Mouse (Mus musculus) heart, embryonic 14.5 days (tissue): ENCODE measurements around the gene Rfx7. TPM values are rescaled to one million over a fixed set of nuclear protein-coding genes. Genes with fewer than 3 reads are reported as not detected.

ENCODE experiments used
- ATAC-seq: fragments of 200-750 bp; cut with Nextera tagmentation; 2 replicates; pipeline ENCODE4 v1.8.0; 2017; ENCODE audit warnings: low read depth, moderate TSS enrichment; ENCODE audit not compliant: insufficient number of reproducible peaks, insufficient read depth, low FRiP score
- H3K27ac ChIP-seq, 2 experiments: fragments of 200-500 bp in 1 of 2; fragments of 300-500 bp in 1 of 2; sonication (generic) in 1 of 2; replicated peaks in 1 of 2; 2 replicates each; pipeline ENCODE4 v1.5.1; 2012 to 2014; ENCODE audit warnings: low read depth in 2 of 2, low read length in 2 of 2, control low read depth in 1 of 2, mild to moderate bottlenecking in 1 of 2, mixed read lengths in 1 of 2; ENCODE audit not compliant: control insufficient read depth in 1 of 2, insufficient read depth in 1 of 2
- H3K27me3 ChIP-seq: fragments of 300-500 bp; sonication (generic); 2 replicates; pipeline ENCODE4 v1.6.1; 2014; ENCODE audit warnings: mild to moderate bottlenecking, low read length, control low read depth; ENCODE audit not compliant: control insufficient read depth, insufficient read depth
- H3K36me3 ChIP-seq: fragments of 300-500 bp; sonication (generic); 2 replicates; pipeline ENCODE4 v1.6.1; 2014; ENCODE audit warnings: mild to moderate bottlenecking, control low read depth, low read length, mixed read lengths; ENCODE audit not compliant: control insufficient read depth, insufficient read depth
- H3K4me1 ChIP-seq, 2 experiments: fragments of 200-500 bp in 1 of 2; fragments of 300-500 bp in 1 of 2; sonication (generic) in 1 of 2; 2 replicates each; pipeline ENCODE4 v1.6.1; 2012 to 2014; ENCODE audit warnings: low read length in 2 of 2, control low read depth in 1 of 2, mixed read lengths in 1 of 2; ENCODE audit not compliant: control insufficient read depth in 2 of 2, insufficient read depth in 2 of 2
- H3K4me2 ChIP-seq: fragments of 300-500 bp; sonication (generic); 2 replicates; pipeline ENCODE4 v1.6.1; 2014; ENCODE audit warnings: mild to moderate bottlenecking, low read length
- H3K4me3 ChIP-seq, 2 experiments: fragments of 200-500 bp in 1 of 2; fragments of 300-500 bp in 1 of 2; sonication (generic) in 1 of 2; 2 replicates each; pipeline ENCODE4 v1.5.1; 2012 to 2014; ENCODE audit warnings: low read length in 2 of 2, mild to moderate bottlenecking in 2 of 2, control low read depth in 1 of 2, low read depth in 1 of 2, moderate library complexity in 1 of 2; ENCODE audit not compliant: control insufficient read depth in 1 of 2, insufficient read depth in 1 of 2
- H3K9ac ChIP-seq: fragments of 300-500 bp; sonication (generic); 2 replicates; pipeline ENCODE4 v1.6.1; 2014; ENCODE audit warnings: mild to moderate bottlenecking, low read length
- H3K9me3 ChIP-seq: fragments of 300-500 bp; sonication (generic); 2 replicates; pipeline ENCODE4 v1.6.1; 2016; ENCODE audit warnings: low read length, control low read depth; ENCODE audit not compliant: control insufficient read depth
- WGBS: fragments of 180-500 bp; shearing (Covaris S2); extraction: QIAGEN DNeasy Blood & Tissue Kit; methylation state at CpG from one replicate; pipeline ENCODE4 v1.1.7; 2014; 5-methylcytosine and 5-hydroxymethylcytosine counted together
- polyA plus RNA-seq: library from polyadenylated mRNA; unstranded; fragments of >200 nt; fragmentation: Nextera tagmentation; extraction: Ambion mirVana; gene quantifications from 2 replicates; pipeline ENCODE4 v1.2.1, GENCODE M21; 2014

Rfx7 gene
- polyA plus RNA-seq, 1 experiment from 2014 or later, result 10.7 TPM

- Histone ChIP-seq H3K4me2 (peak overlapping the region; percentile 80), H3K27ac (peak overlapping the region; percentile 94 to 100), H3K27me3 (no peaks in the 10 kb centered on the region), H3K9me3 (no peaks in the 10 kb centered on the region), H3K4me3 (peak overlapping the region; percentile 97 to 99; a peak in 3 of 4 replicates), H3K9ac (peak overlapping the region; percentile 99), H3K36me3 (no peaks in the 10 kb centered on the region), H3K4me1 (peaks cover 6 to 16% of the 10 kb centered on the region in 2 experiments; a peak in 3 of 4 replicates)
- WGBS, result 47% methylated on average over 4 of the region's 4 CpGs
- ATAC-seq, result no peak
Measured at GRCm38 (mm10) chr9:72530824-72531223, 1.2 kb upstream of the Rfx7 start.

- peak overlapping the region; percentile 94 to 100 for H3K27ac ChIP-seq
- H3K9me3 ChIP-seq, result no peaks in the 10 kb centered on the region
- H3K4me3 ChIP-seq, result peak overlapping the region; percentile 97 to 99
- H3K4me1 ChIP-seq, result peaks cover 6 to 16% of the 10 kb centered on the region in 2 experiments; a peak in 3 of 4 replicates
- no peaks in the 10 kb centered on the region for H3K36me3 ChIP-seq
- 3% methylated on average over 35 of the region's 35 CpGs for WGBS
- H3K9ac ChIP-seq, result peak overlapping the region; percentile 99
- no peaks in the 10 kb centered on the region for H3K27me3 ChIP-seq
- H3K4me2 ChIP-seq, result peak overlapping the region; percentile 80
- ATAC-seq, result peak; percentile 60
Measured at GRCm38 (mm10) chr9:72531291-72531995, 597 bp upstream of the Rfx7 start.

GRCm38 (mm10) chr9:72532381-72533088 is 495 bp downstream of the Rfx7 start:
- peaks cover 6 to 16% of the 10 kb centered on the region in 2 experiments; a peak in 3 of 4 replicates for H3K4me1 ChIP-seq
- H3K9me3 ChIP-seq, result no peaks in the 10 kb centered on the region
- H3K36me3 ChIP-seq, result no peaks in the 10 kb centered on the region
- H3K4me3 ChIP-seq, result peak overlapping the region; percentile 97 to 99
- H3K27me3 ChIP-seq, result no peaks in the 10 kb centered on the region
- peak overlapping the region; percentile 80 for H3K4me2 ChIP-seq
- under 1% methylated on average over 48 of the region's 55 CpGs for WGBS
- ATAC-seq, result peak; percentile 62
- H3K9ac ChIP-seq, result peak overlapping the region; percentile 99
- peak overlapping the region; percentile 95 to 100 for H3K27ac ChIP-seq

- Histone ChIP-seq H3K4me1 (peaks cover 6 to 19% of the 10 kb centered on the region in 2 experiments; a peak in 3 of 4 replicates), H3K27ac (peak overlapping the region; percentile 88 to 100), H3K27me3 (no peaks in the 10 kb centered on the region), H3K9me3 (no peaks in the 10 kb centered on the region), H3K4me3 (peak overlapping the region; percentile 97 to 99), H3K9ac (peak overlapping the region; percentile 99), H3K36me3 (no peaks in the 10 kb centered on the region), H3K4me2 (peak overlapping the region; percentile 80)
- peak; percentile 10; the same call in 1 of the 2 replicates for ATAC-seq
- 0% methylated on average over 2 of the region's 2 CpGs for WGBS
Measured at GRCm38 (mm10) chr9:72533089-72533415, 1.0 kb downstream of the Rfx7 start.

- H3K27me3 ChIP-seq, result no peaks in the 10 kb centered on the region
- no peaks in the 10 kb centered on the region for H3K9me3 ChIP-seq
- no peak overlapping the region for H3K27ac ChIP-seq
- ATAC-seq, result no peak
- H3K9ac ChIP-seq, result no peak overlapping the region
- WGBS, result 87% methylated on average over 2 of the region's 2 CpGs
- no peak overlapping the region for H3K4me3 ChIP-seq
- H3K4me1 ChIP-seq, result peaks cover 6 to 17% of the 10 kb centered on the region in 2 experiments; a peak in 3 of 4 replicates
- H3K4me2 ChIP-seq, result peak overlapping the region; percentile 80
- no peaks in the 10 kb centered on the region for H3K36me3 ChIP-seq
Measured at GRCm38 (mm10) chr9:72534985-72535384, 2.9 kb downstream of the Rfx7 start.

- Histone ChIP-seq H3K9me3 (no peaks in the 10 kb centered on the region), H3K27me3 (no peaks in the 10 kb centered on the region), H3K4me1 (peaks cover 6 to 16% of the 10 kb centered on the region in 2 experiments; a peak in 3 of 4 replicates), H3K9ac (no peak overlapping the region), H3K4me2 (no peak overlapping the region), H3K4me3 (no peak overlapping the region), H3K27ac (no peak overlapping the region), H3K36me3 (peaks cover 2% of the 10 kb centered on the region)
- ATAC-seq, result no peak
- WGBS, result 65% methylated on average over 3 of the region's 3 CpGs
Measured at GRCm38 (mm10) chr9:72535394-72535793, 3.4 kb downstream of the Rfx7 start.

- ATAC-seq, result no peak
Measured at GRCm38 (mm10) chr9:72537086-72537485, 5.0 kb downstream of the Rfx7 start.

More at GRCm38 (mm10) chr9:72537086-72537485, 5.0 kb downstream of the Rfx7 start:
- H3K9ac ChIP-seq, result no peak overlapping the region
- 79% methylated on average over 1 of the region's 1 CpGs for WGBS
- H3K27ac ChIP-seq, result no peak overlapping the region
- no peak overlapping the region for H3K4me2 ChIP-seq
- H3K9me3 ChIP-seq, result no peaks in the 10 kb centered on the region
- H3K4me1 ChIP-seq, result peaks cover 0 to 7% of the 10 kb centered on the region in 2 experiments; a peak in 1 of 4 replicates
- H3K4me3 ChIP-seq, result no peak overlapping the region
- H3K36me3 ChIP-seq, result peaks cover 5% of the 10 kb centered on the region
- H3K27me3 ChIP-seq, result no peaks in the 10 kb centered on the region
